Mouse (Mus musculus) hindbrain, embryonic 16.5 days (tissue): Measurements from ENCODE around the gene Cmss1. TPM values are rescaled to one million over a fixed set of nuclear protein-coding genes. Genes with fewer than 3 reads are reported as not detected.

ENCODE experiments used
- ATAC-seq: fragments of 200-750 bp; cut with Nextera tagmentation; 2 replicates; pipeline ENCODE4 v1.8.0; 2017; ENCODE audit warnings: moderate TSS enrichment, moderate library complexity
- H3K27ac ChIP-seq: fragments of 300-500 bp; sonication (generic); 2 replicates; pipeline ENCODE4 v1.5.1; 2014; ENCODE audit warnings: low read depth, mild to moderate bottlenecking, control low read depth, low read length, moderate library complexity
- H3K27me3 ChIP-seq: fragments of 300-500 bp; sonication (generic); replicated peaks from 2 replicates; pipeline ENCODE4 v1.6.1; 2014; ENCODE audit warnings: low read length; ENCODE audit not compliant: control insufficient read depth, insufficient read depth
- H3K36me3 ChIP-seq: fragments of 300-500 bp; sonication (generic); 2 replicates; pipeline ENCODE4 v1.6.1; 2014; ENCODE audit warnings: mild to moderate bottlenecking, low read length, moderate library complexity, mixed read lengths; ENCODE audit not compliant: control insufficient read depth, insufficient read depth
- H3K4me1 ChIP-seq: fragments of 300-500 bp; sonication (generic); 2 replicates; pipeline ENCODE4 v1.6.1; 2014; ENCODE audit warnings: low read depth, low read length; ENCODE audit not compliant: control insufficient read depth, insufficient read depth
- H3K4me2 ChIP-seq: fragments of 300-500 bp; sonication (generic); 2 replicates; pipeline ENCODE4 v1.6.1; 2014; ENCODE audit warnings: mild to moderate bottlenecking, low read length, control low read depth, moderate library complexity
- H3K4me3 ChIP-seq: fragments of 300-500 bp; sonication (generic); 2 replicates; pipeline ENCODE4 v1.5.1; 2014; ENCODE audit warnings: mild to moderate bottlenecking, low read length, control low read depth, moderate library complexity
- H3K9ac ChIP-seq: fragments of 300-500 bp; sonication (generic); 2 replicates; pipeline ENCODE4 v1.6.1; 2014; ENCODE audit warnings: low read depth, mild to moderate bottlenecking, control low read depth, low read length, moderate library complexity
- H3K9me3 ChIP-seq: fragments of 300-500 bp; sonication (generic); 2 replicates; pipeline ENCODE4 v1.6.1; 2014; ENCODE audit warnings: mild to moderate bottlenecking, low read length, moderate library complexity; ENCODE audit not compliant: control insufficient read depth
- WGBS: fragments of 180-500 bp; shearing (Covaris S2); extraction: QIAGEN DNeasy Blood & Tissue Kit; methylation state at CpG from one replicate; pipeline ENCODE4 v1.1.7; 2014; 5-methylcytosine and 5-hydroxymethylcytosine counted together
- polyA plus RNA-seq: library from polyadenylated mRNA; unstranded; fragments of >200 nt; fragmentation: Nextera tagmentation; extraction: Ambion mirVana; gene quantifications from 2 replicates; pipeline ENCODE4 v1.2.1, GENCODE M21; 2015

The Cmss1 gene
- polyA plus RNA-seq, 1 experiment from 2014 or later, result 38.4 TPM

- no peaks in the 10 kb centered on the region for H3K4me1 ChIP-seq
- WGBS, result 73% methylated on average over 1 of the region's 1 CpGs
These were observed 41.9 kb downstream of the Cmss1 start for GRCm38 (mm10) chr16:57564807-57565206.

DNA sequence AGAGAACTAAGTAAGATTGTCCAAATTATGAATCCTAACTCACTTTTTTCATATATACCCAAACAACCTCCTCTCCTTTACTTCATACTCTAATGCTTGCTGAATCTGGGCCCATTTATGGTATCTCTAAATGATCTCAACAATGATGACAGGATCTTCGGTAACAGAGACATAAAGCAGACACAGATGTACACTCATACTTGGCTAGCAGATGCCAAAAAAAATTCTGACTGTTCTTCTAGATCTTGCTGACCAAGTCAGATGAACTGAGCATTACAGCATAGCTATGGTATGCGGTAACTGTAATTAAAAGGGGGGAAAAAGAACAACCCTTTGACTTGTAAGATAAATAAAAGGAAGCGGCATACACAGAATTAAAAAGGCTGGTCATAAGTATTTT lies 43.2 kb downstream of the Cmss1 start:
- Histone ChIP-seq H3K4me2 (no peak overlapping the region), H3K9ac (no peak overlapping the region), H3K4me1 (no peaks in the 10 kb centered on the region), H3K4me3 (no peak overlapping the region), H3K27ac (no peak overlapping the region), H3K27me3 (no peaks in the 10 kb centered on the region), H3K9me3 (no peaks in the 10 kb centered on the region), H3K36me3 (no peaks in the 10 kb centered on the region)
- WGBS, result 79% methylated on average over 3 of the region's 3 CpGs
- no peak for ATAC-seq

More at GRCm38 (mm10) chr16:57564807-57565206, 41.9 kb downstream of the Cmss1 start:
- Histone ChIP-seq H3K4me2 (no peak overlapping the region), H3K27me3 (no peaks in the 10 kb centered on the region), H3K36me3 (no peaks in the 10 kb centered on the region), H3K9ac (no peak overlapping the region), H3K4me3 (no peak overlapping the region), H3K9me3 (no peaks in the 10 kb centered on the region), H3K27ac (no peak overlapping the region)
- ATAC-seq, result no peak

- H3K4me3 ChIP-seq, result no peak overlapping the region
- no peak overlapping the region for H3K9ac ChIP-seq
- WGBS, result 87% methylated on average over 1 of the region's 1 CpGs
- no peak overlapping the region for H3K4me2 ChIP-seq
- no peak for ATAC-seq
- no peaks in the 10 kb centered on the region for H3K27me3 ChIP-seq
- no peaks in the 10 kb centered on the region for H3K4me1 ChIP-seq
- no peaks in the 10 kb centered on the region for H3K36me3 ChIP-seq
- no peak overlapping the region for H3K27ac ChIP-seq
- H3K9me3 ChIP-seq, result no peaks in the 10 kb centered on the region
These were observed 46.5 kb downstream of the Cmss1 start for GRCm38 (mm10) chr16:57560185-57560584.

DNA sequence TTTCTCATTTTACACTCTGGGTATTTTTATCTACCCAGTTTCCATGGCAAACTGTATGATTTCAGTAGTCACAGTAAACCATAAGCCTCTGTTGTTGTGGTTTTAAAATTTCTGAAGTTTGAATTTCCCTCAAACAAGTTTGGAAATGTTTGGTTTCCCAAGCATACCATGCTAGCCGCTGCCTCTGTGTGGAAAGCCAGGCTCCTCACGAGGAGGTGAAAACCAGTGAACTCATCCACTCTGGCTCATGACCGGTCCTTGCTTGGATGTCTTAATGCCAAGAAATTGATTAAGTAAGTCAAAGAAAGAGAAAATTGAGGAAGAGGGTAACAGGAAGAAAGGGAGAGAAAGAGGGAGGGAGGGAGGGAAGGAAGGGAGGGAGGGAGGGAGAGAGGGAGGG lies 48.4 kb downstream of the Cmss1 start:
- Histone ChIP-seq H3K4me3 (no peak overlapping the region), H3K27me3 (no peaks in the 10 kb centered on the region), H3K4me2 (no peak overlapping the region), H3K9me3 (no peaks in the 10 kb centered on the region), H3K36me3 (no peaks in the 10 kb centered on the region), H3K27ac (no peak overlapping the region), H3K9ac (no peak overlapping the region), H3K4me1 (no peaks in the 10 kb centered on the region)
- 88% methylated on average over 3 of the region's 3 CpGs for WGBS
- ATAC-seq, result no peak

GRCm38 (mm10) chr16:57556244-57556643 lies 50.4 kb downstream of the Cmss1 start:
- H3K4me2 ChIP-seq, result no peak overlapping the region
- H3K9ac ChIP-seq, result no peak overlapping the region
- H3K27me3 ChIP-seq, result no peaks in the 10 kb centered on the region
- WGBS, result 76% methylated on average over 2 of the region's 2 CpGs
- H3K9me3 ChIP-seq, result no peaks in the 10 kb centered on the region
- no peak for ATAC-seq
- H3K4me3 ChIP-seq, result no peak overlapping the region
- no peaks in the 10 kb centered on the region for H3K36me3 ChIP-seq
- H3K4me1 ChIP-seq, result no peaks in the 10 kb centered on the region
- no peak overlapping the region for H3K27ac ChIP-seq

GRCm38 (mm10) chr16:57555667-57556066 lies 51.0 kb downstream of the Cmss1 start:
- Histone ChIP-seq H3K27me3 (no peaks in the 10 kb centered on the region; the same call in 1 of the 2 replicates), H3K36me3 (no peaks in the 10 kb centered on the region), H3K4me3 (no peak overlapping the region), H3K27ac (no peak overlapping the region), H3K4me1 (no peaks in the 10 kb centered on the region), H3K4me2 (no peak overlapping the region), H3K9ac (no peak overlapping the region), H3K9me3 (no peaks in the 10 kb centered on the region)
- WGBS, result 63% methylated on average over 4 of the region's 4 CpGs
- ATAC-seq, result no peak

DNA sequence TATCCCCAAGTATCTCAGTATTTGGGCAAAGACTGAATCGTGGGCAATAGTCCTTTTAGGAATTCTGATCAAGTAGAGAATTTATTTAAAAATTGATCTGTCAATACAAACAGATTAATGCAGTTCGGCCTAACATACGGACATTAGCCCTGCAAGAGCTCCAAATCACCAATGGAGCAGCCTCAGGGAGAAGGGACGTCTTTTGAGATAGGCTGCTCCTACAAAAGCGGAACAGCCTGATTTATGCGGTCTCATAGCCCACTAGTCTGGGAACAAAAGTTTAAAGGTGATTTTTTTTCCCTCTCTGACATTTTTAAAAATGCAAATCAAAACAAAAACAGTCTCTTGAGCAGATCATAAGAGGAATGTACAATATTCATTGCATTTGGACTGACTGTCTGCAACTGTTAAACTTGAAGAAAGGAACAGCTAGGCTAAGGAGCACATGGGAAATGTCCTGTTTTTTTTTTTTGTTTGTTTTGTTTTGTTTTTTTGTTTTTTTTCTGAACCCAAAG lies 51.7 kb downstream of the Cmss1 start:
- H3K27me3 ChIP-seq, result peaks cover 3% of the 10 kb centered on the region; the same call in 1 of the 2 replicates
- no peaks in the 10 kb centered on the region for H3K9me3 ChIP-seq
- H3K9ac ChIP-seq, result no peak overlapping the region
- ATAC-seq, result no peak
- no peaks in the 10 kb centered on the region for H3K36me3 ChIP-seq
- no peak overlapping the region for H3K4me3 ChIP-seq
- H3K4me1 ChIP-seq, result no peaks in the 10 kb centered on the region
- H3K4me2 ChIP-seq, result no peak overlapping the region
- WGBS, result 74% methylated on average over 6 of the region's 6 CpGs
- H3K27ac ChIP-seq, result no peak overlapping the region

DNA sequence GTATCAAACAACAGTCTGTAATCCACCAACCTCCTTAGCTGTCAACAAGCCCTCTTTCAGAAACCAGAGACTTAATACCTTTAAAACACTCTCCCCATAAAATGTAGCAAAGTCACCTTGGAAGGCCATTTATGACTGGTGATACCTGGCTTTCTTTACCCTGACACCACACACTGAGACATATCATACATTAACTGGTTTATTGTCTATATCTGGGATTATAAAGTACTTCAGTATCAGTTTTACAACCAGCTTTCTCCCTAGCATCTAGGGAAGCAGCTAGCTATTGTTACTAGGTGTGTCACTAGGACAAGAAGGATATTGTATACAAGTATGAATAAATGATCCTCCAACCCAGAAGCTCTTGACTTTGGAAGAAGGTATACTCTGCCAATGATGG lies 53.4 kb downstream of the Cmss1 start:
- Histone ChIP-seq H3K9me3 (no peaks in the 10 kb centered on the region), H3K4me3 (no peak overlapping the region), H3K9ac (no peak overlapping the region), H3K4me1 (no peaks in the 10 kb centered on the region), H3K4me2 (no peak overlapping the region), H3K36me3 (no peaks in the 10 kb centered on the region), H3K27ac (no peak overlapping the region), H3K27me3 (peaks cover 3% of the 10 kb centered on the region; the same call in 1 of the 2 replicates)
- ATAC-seq, result no peak

- 68% methylated on average over 5 of the region's 5 CpGs for WGBS
- Histone ChIP-seq H3K4me1 (no peaks in the 10 kb centered on the region), H3K9me3 (no peaks in the 10 kb centered on the region), H3K36me3 (no peaks in the 10 kb centered on the region), H3K27ac (no peak overlapping the region), H3K4me3 (no peak overlapping the region), H3K4me2 (no peak overlapping the region), H3K9ac (no peak overlapping the region), H3K27me3 (peaks cover 3% of the 10 kb centered on the region; the same call in 1 of the 2 replicates)
- no peak for ATAC-seq
These were observed 54.0 kb downstream of the Cmss1 start for GRCm38 (mm10) chr16:57552709-57553108.

- 79% methylated on average over 2 of the region's 2 CpGs for WGBS
- no peak overlapping the region for H3K9ac ChIP-seq
- no peak for ATAC-seq
These were observed 55.0 kb downstream of the Cmss1 start for GRCm38 (mm10) chr16:57551617-57552016.

More at GRCm38 (mm10) chr16:57551617-57552016, 55.0 kb downstream of the Cmss1 start:
- Histone ChIP-seq H3K27ac (no peak overlapping the region), H3K4me3 (no peak overlapping the region), H3K27me3 (peaks cover 3% of the 10 kb centered on the region; the same call in 1 of the 2 replicates), H3K4me1 (no peaks in the 10 kb centered on the region), H3K36me3 (no peaks in the 10 kb centered on the region), H3K9me3 (no peaks in the 10 kb centered on the region), H3K4me2 (no peak overlapping the region)
